Mouse (Mus musculus): ENCODE results near the gene Hist1h2bk.

GRCm38 (mm10) chr13:22039364-22039763, 3.7 kb downstream of the Hist1h2bk start:
- no peak for TF ChIP-seq CTCF (IDR thresholded peaks at IDR 0.05; ENCODE audit: low read depth, low read length)
- TF ChIP-seq GATA1 (IDR thresholded peaks at IDR 0.05; ENCODE audit: borderline replicate concordance, low read length): no peak
- TF ChIP-seq TAL1 (conservative IDR thresholded peaks at IDR 0.05; ENCODE audit: low read depth, low read length): no peak
- TF ChIP-seq GATA2 (IDR thresholded peaks at IDR 0.05; ENCODE audit: borderline replicate concordance, low read depth, low read length): no peak
- no peak for TF ChIP-seq POLR2AphosphoS5 (IDR thresholded peaks at IDR 0.05; ENCODE audit: insufficient replicate concordance, low read depth, low read length)
